Mouse (Mus musculus) CH12F3 (cell line): ENCODE data around the gene Ghsr.
"Not testable (repeated sequence)": the region's sequence is repeated elsewhere in the genome, so short reads cannot be mapped to it uniquely, and the experiment has no call there.

Source experiments
- in situ Hi-C: fragments of 300-500 bp; cut with MboI; formaldehyde crosslinking; loops from 2 replicates; pipeline ENCODE4 v1.14.3; 2020; ENCODE audit warnings: low sequenced_read_pairs

Ghsr gene

DNA sequence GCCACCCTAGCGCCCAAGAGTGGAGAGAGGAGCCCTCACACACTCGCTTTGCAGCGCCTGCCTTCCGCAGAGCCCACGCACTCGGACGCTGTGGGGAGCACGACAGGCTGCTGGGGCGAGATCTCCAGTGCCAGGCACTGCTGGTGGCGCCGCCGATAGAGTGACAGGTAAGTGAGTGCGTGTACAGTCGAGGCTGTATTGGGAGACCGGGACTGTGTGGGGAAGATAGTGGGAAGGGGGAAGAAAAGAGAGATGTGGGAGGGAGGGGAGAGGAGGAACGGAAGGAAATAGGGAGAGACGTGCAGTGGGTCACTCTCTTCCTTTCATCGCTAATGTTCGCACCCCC, at the start of gene Ghsr:
Gene Ghsr (plus strand): TSS at position 76 of the 346 bp plus-strand sequence.
- in situ Hi-C loops = no loop called here

DNA sequence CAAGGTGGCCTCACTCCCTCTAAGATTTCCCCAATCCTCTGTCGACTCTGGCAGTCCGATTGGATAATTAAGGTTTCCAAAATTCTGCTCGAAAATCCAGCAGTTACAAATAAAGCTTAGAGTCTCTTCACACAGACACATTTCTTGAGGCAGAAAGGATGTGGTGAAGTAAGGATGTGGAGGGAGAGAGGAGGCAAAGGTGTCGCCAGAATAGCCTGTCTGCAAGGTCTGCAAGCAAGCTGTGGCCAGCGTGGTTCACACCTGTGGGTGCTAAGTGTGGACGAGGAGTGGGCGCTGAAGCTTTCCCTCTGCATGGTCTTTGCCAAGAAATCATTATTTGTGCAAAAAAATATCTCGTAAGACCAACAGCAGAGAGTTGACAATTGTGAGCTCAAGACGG, 48.6 kb upstream of the Ghsr start:
- in situ Hi-C loops = no loop called here

- in situ Hi-C loops = no loop called here
Measured at GRCm38 (mm10) chr3:27323551-27323950, 47.6 kb upstream of the Ghsr start.

- in situ Hi-C loops = no loop called here
Measured at GRCm38 (mm10) chr3:27326633-27327191, 44.4 kb upstream of the Ghsr start.

GRCm38 (mm10) chr3:27330706-27331105, 40.4 kb upstream of the Ghsr start:
- in situ Hi-C loops = no loop called here

DNA sequence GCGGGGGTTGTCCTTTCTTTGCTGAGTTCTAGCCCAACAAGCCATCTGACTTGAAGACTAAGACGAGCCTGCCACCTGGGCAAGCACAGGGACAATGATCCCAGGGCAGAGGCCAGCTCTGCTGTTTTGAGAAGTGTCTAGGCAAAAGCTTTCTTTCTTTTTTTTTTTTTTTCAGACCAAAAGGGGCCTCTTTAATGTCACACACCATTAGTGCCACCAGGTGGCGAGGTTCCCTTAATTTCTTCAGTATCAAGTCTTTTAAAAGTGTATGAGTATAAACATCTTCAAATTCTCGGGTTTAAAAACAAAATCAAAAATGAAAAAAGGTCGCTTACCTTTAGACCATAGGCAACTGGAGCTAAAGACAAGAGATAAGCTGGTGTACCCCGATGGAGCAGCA, 32.7 kb upstream of the Ghsr start:
- in situ Hi-C loops = no loop called here

DNA sequence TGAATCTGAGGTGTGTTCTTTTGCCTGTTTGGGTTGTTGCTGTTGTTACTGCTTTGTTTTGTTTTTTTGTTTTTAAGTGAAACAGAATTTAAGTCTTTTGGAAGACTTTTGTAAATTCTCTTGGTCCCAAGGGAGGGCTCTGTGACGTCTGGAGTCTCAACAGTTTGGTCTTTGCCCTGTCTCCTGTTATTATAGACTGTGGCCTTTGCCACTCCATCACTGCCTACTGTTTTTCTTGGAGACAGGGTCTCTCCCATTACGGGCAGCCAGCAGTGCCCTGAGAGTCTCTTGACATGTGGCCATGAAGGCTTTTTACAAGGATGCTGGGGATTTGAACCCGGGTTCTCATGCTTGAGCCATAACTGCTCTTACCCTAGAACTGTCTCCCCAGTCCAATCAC, 32.3 kb upstream of the Ghsr start:
- in situ Hi-C loops = no loop called here

- in situ Hi-C loops = no loop called here
Measured at GRCm38 (mm10) chr3:27340757-27341156, 30.4 kb upstream of the Ghsr start.

GRCm38 (mm10) chr3:27342462-27342861, 28.7 kb upstream of the Ghsr start:
- in situ Hi-C loops = no loop called here

- in situ Hi-C loops = no loop called here
Measured at GRCm38 (mm10) chr3:27345526-27345925, 25.6 kb upstream of the Ghsr start.

- in situ Hi-C loops = no loop called here
Measured at GRCm38 (mm10) chr3:27348462-27348861, 22.7 kb upstream of the Ghsr start.

DNA sequence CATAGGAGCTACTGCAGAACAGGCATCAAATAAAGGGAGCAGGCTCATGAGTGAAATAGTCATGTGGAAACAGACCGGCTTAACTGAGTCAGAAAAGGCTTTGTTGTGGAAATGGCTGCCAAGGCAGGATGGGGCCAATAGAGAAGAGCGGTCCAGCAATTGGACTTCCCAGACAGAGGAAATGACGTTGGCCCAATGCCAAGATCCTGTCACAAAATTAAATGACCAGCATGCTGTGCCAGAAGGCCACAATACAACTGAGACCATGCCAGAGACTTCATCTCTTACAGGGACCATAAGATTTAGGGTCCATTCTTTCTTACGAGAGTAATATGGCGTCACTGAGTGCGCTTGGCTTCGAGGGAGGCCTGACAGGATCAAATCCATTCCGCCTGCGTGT, 20.0 kb upstream of the Ghsr start:
- in situ Hi-C loops = no loop called here

- in situ Hi-C loops = no loop called here
Measured at GRCm38 (mm10) chr3:27359100-27359720, 11.9 kb upstream of the Ghsr start.

GRCm38 (mm10) chr3:27370125-27370524, 1.0 kb upstream of the Ghsr start:
- in situ Hi-C loops = no loop called here

DNA sequence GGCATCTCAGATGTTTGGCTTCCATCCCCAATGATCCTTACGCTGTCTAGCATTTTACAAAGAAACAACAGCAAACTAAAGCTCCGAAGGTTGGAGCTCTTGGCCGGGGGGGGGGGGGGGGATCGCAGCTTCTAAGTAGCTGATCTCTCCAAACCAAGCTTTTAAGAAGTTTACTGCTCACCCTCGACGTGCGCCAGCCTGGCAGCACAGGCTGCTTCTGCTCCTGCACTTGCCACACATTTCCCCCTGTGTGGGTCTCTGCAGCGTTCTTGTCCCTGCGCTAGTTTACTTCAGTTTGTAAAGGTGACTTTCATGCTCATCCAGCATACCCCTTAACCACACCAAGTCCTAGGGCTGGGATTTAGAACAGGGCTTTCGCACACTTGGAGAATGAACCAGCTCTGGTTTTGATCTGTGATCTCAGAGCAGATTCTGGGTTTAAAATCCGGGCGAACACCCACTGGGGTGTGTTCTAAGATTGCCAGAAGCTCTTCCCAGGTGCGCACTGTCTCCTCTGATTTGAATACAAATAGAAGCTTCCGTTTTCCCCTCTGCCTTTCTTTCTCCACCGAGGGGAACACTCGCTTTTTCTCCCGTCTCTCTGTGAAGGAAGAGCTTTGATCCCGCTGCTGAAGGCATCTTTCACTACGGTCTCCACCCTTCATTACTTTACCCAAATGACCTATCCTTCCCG, 422 bp upstream of the Ghsr start:
- in situ Hi-C loops = no loop called here

GRCm38 (mm10) chr3:27371725-27372650, 837 bp downstream of the Ghsr start:
- in situ Hi-C loops = no loop called here

GRCm38 (mm10) chr3:27374396-27374795, 3.2 kb downstream of the Ghsr start:
- in situ Hi-C loops = no loop called here

- in situ Hi-C loops = no loop called here
Measured at GRCm38 (mm10) chr3:27377935-27378334, 6.8 kb downstream of the Ghsr start.

DNA sequence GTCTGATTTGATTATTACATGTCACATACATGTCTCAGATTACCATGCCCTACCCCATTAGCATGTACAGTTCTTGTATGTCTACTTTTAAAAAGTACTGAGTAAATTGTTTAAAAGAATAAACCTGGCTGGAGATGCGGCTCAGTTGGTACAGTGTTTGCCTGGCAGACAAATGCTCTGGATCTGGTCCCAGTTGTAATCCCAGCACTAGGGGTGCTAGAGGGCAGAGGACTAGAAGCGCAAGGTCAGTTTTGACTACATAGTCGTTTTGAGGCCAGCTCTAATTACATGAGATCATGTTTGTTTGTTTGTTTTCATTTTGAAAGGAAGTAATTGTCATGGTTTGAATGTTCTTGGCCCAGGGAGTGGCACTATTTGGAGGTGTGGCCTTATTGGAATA, 13.7 kb downstream of the Ghsr start:
- in situ Hi-C loops = no loop called here

GRCm38 (mm10) chr3:27389923-27390322, 18.8 kb downstream of the Ghsr start:
- in situ Hi-C loops = no loop called here

GRCm38 (mm10) chr3:27400996-27401395, 29.8 kb downstream of the Ghsr start:
- in situ Hi-C loops = not testable (repeated sequence)
